11 mouse cellular contexts compared by ENCODE assay signal in the genomic region with DNA sequence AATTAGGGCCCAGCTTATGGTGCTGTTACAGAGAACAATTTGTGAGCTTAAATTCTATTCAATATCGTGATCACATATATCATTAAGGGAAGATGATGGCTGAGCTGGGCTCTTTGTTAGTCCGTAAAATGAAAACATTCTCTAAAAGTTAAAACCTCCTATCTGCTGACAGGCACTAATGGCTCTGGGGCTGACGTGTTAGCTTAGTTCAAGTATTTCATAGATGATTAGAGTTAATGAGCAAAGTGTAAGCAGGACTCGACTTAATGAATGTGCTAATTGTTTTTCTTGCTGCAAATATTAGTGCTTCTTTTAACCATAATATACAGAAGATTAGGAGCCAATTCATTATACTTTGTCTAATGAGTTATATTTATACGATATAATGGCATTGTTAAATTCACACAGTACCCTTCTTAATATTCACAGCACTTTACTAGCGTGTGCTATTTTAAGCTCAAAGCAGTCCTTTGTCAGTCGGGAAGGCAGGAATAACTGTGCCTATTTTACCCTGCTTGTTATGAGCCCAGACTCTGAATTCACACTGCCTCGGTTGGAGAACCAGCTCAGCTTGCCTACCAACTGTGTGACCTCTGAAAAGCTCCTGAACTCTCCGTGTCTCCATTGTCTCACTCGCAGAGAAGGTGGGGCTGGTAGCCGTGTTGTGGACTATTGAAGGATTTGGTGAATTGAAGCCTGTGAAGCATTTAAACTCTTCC. TPM values are rescaled to one million over a fixed set of nuclear protein-coding genes. Genes with fewer than 3 reads are reported as not detected.
DNase-seq lines count a peak whose midpoint lies in the region; ATAC-seq and TF ChIP-seq lines count a peak whose summit lies in the region.
"Had no signal": no experiment of that assay in that cellular context is flagged by ENCODE, and none has a peak within 500 bp of the region (broad histone marks: within the 10 kb centered on the region; RNA-seq: fewer than 3 reads in every experiment).

No protein-coding gene starts in this region.

- 0 out of 2 replicates have a peak overlapping the region, but pooled peaks have one; percentile 8 for H3K4me2 ChIP-seq in forebrain, embryonic 16.5 days (ENCODE audit: low read length)
- no peak overlapping the region for H3K4me2 ChIP-seq in hindbrain, embryonic 16.5 days (ENCODE audit: low read length)
- H3K4me2 ChIP-seq in neural tube, embryonic 13.5 days, result no peak overlapping the region
- H3K4me2 ChIP-seq in stomach, postnatal 0 days (replicated peaks; ENCODE audit: low read depth), result no peak overlapping the region

- WGBS in forebrain, embryonic 16.5 days, result 4% methylated on average over 11 of the region's 11 CpGs
- 19% methylated on average over 11 of the region's 11 CpGs for WGBS in hindbrain, embryonic 16.5 days
- 26% methylated on average over 11 of the region's 11 CpGs for WGBS in neural tube, embryonic 13.5 days
- 55% methylated on average over 11 of the region's 11 CpGs for WGBS in stomach, postnatal 0 days
- WGBS in cerebellum, adult 2 months, result 51% methylated on average over 11 of the region's 11 CpGs

- H3K9ac ChIP-seq in forebrain, embryonic 16.5 days (replicated peaks; ENCODE audit: low read depth, low read length), result no peak overlapping the region
- 0 out of 2 replicates have a peak overlapping the region, but pooled peaks have one; percentile 28 for H3K9ac ChIP-seq in hindbrain, embryonic 16.5 days (ENCODE audit: low read depth, low read length)
- H3K9ac ChIP-seq in neural tube, embryonic 13.5 days, result no peak overlapping the region
- H3K9ac ChIP-seq in stomach, postnatal 0 days (ENCODE audit: low read length), result no peak overlapping the region

- ATAC-seq in forebrain, embryonic 16.5 days, result peak; percentile 94
- ATAC-seq in hindbrain, embryonic 16.5 days, result peak; percentile 66; the same call in 1 of the 2 replicates
- peak; percentile 36; the same call in 1 of the 2 replicates for ATAC-seq in neural tube, embryonic 13.5 days (ENCODE audit: low read depth)
- ATAC-seq in stomach, postnatal 0 days (ENCODE audit: low FRiP score, low TSS enrichment), result no peak

- H3K4me3 ChIP-seq in forebrain, embryonic 16.5 days (replicated peaks; ENCODE audit: low read length), result no peak overlapping the region
- no peak overlapping the region for H3K4me3 ChIP-seq in hindbrain, embryonic 16.5 days (ENCODE audit: low read length)
- H3K4me3 ChIP-seq in neural tube, embryonic 13.5 days, result no peak overlapping the region
- H3K4me3 ChIP-seq in stomach, postnatal 0 days (ENCODE audit: low read depth, low read length), result no peak overlapping the region
- no peak overlapping the region for H3K4me3 ChIP-seq in cerebellum, adult 2 months (replicated peaks; ENCODE audit: insufficient read depth, low read depth, low read length)
- H3K4me3 ChIP-seq: erythroblast, embryonic 14.5 days had no signal

- peaks cover 16% of the 10 kb centered on the region for H3K4me1 ChIP-seq in forebrain, embryonic 16.5 days (replicated peaks; ENCODE audit: control insufficient read depth, insufficient read depth, low read length)
- peaks cover 15% of the 10 kb centered on the region for H3K4me1 ChIP-seq in hindbrain, embryonic 16.5 days (ENCODE audit: control insufficient read depth, insufficient read depth, low read depth, low read length)
- H3K4me1 ChIP-seq in neural tube, embryonic 13.5 days (replicated peaks), result peaks cover 22% of the 10 kb centered on the region
- H3K4me1 ChIP-seq in stomach, postnatal 0 days (replicated peaks; ENCODE audit: control insufficient read depth, insufficient read depth), result no peaks in the 10 kb centered on the region
- H3K4me1 ChIP-seq in cerebellum, adult 2 months (ENCODE audit: control insufficient read depth, insufficient read depth, low read length), result no peaks in the 10 kb centered on the region

- TF ChIP-seq CTCF in stomach, postnatal 0 days (IDR thresholded peaks at IDR 0.05; ENCODE audit: low read depth), result no peak
- no peak for TF ChIP-seq CTCF in cerebellum, adult 2 months (IDR thresholded peaks at IDR 0.05; ENCODE audit: borderline replicate concordance, insufficient read depth, low read depth, low read length)

- intact Hi-C loops in left cerebral cortex, postnatal 14 days (cut with DNase I), result no loop called here
- intact Hi-C loops in left cerebral cortex, postnatal 36 days (cut with DNase I), result no loop called here

- H3K9me3 ChIP-seq in forebrain, embryonic 16.5 days (ENCODE audit: control insufficient read depth, low read length), result no peaks in the 10 kb centered on the region
- no peaks in the 10 kb centered on the region for H3K9me3 ChIP-seq in hindbrain, embryonic 16.5 days (ENCODE audit: control insufficient read depth, low read length)
- no peaks in the 10 kb centered on the region for H3K9me3 ChIP-seq in neural tube, embryonic 13.5 days
- H3K9me3 ChIP-seq in stomach, postnatal 0 days (ENCODE audit: control insufficient read depth, low read length), result no peaks in the 10 kb centered on the region

- no peaks in the 10 kb centered on the region for H3K27me3 ChIP-seq in forebrain, embryonic 16.5 days (replicated peaks; ENCODE audit: control insufficient read depth, insufficient read depth, low read length)
- no peaks in the 10 kb centered on the region for H3K27me3 ChIP-seq in hindbrain, embryonic 16.5 days (replicated peaks; ENCODE audit: control insufficient read depth, insufficient read depth, low read length)
- H3K27me3 ChIP-seq in neural tube, embryonic 13.5 days, result no peaks in the 10 kb centered on the region
- no peaks in the 10 kb centered on the region for H3K27me3 ChIP-seq in stomach, postnatal 0 days (ENCODE audit: control insufficient read depth, insufficient read depth, low read length)
- no peaks in the 10 kb centered on the region for H3K27me3 ChIP-seq in cerebellum, adult 2 months (ENCODE audit: control insufficient read depth, insufficient read depth, low read length)

- no peaks in the 10 kb centered on the region for H3K36me3 ChIP-seq in forebrain, embryonic 16.5 days (ENCODE audit: control insufficient read depth, insufficient read depth)
- H3K36me3 ChIP-seq in hindbrain, embryonic 16.5 days (ENCODE audit: control insufficient read depth, insufficient read depth, low read length), result no peaks in the 10 kb centered on the region
- no peaks in the 10 kb centered on the region for H3K36me3 ChIP-seq in neural tube, embryonic 13.5 days
- H3K36me3 ChIP-seq in stomach, postnatal 0 days (ENCODE audit: control insufficient read depth, insufficient read depth, low read length), result no peaks in the 10 kb centered on the region

- TF ChIP-seq EP300 in stomach, postnatal 0 days (optimal IDR thresholded peaks at IDR 0.05), result no peak

- TF ChIP-seq POLR2A in cerebellum, adult 2 months (IDR thresholded peaks at IDR 0.05; ENCODE audit: borderline replicate concordance, insufficient read depth, low read length), result no peak

- H3K27ac ChIP-seq in forebrain, embryonic 16.5 days (ENCODE audit: low read length), result peak overlapping the region; percentile 81
- peak overlapping the region; percentile 63; the same call in 1 of the 2 replicates for H3K27ac ChIP-seq in hindbrain, embryonic 16.5 days (ENCODE audit: low read depth, low read length)
- H3K27ac ChIP-seq in neural tube, embryonic 13.5 days (replicated peaks), result peak overlapping the region; percentile 43; the same call in 1 of the 2 replicates
- no peak overlapping the region for H3K27ac ChIP-seq in stomach, postnatal 0 days (replicated peaks)
- H3K27ac ChIP-seq in cerebellum, adult 2 months (ENCODE audit: insufficient read depth, low read length), result no peak overlapping the region

- peak; percentile 31 to 35 for DNase-seq in left cerebral cortex, postnatal 14 days (ENCODE audit: low spot score in 2 of 2)
- no peak for DNase-seq in left cerebral cortex, postnatal 36 days (ENCODE audit: low spot score in 2 of 2)
- DNase-seq in stomach, postnatal 0 days (ENCODE audit: low spot score), result no peak
- DNase-seq in cerebellum, adult 2 months, result no peak
- no peak for DNase-seq in ovary, postnatal 14 days (ENCODE audit: low spot score)
- DNase-seq: adrenal gland, postnatal 25 days; thymus, postnatal 14 days had no signal

RNA-seq across cellular contexts. Expression of gene 4933402D24Rik, which starts 50.6 kb away (rescaled TPM):
- under 1 TPM; 0.26 to 0.32 TPM for total RNA-seq in left cerebral cortex, postnatal 14 days (2021)
- under 1 TPM; 0.23 to 0.25 TPM for total RNA-seq in left cerebral cortex, postnatal 36 days (2021)
- 0.22 and 0.38 TPM in 2 replicates for polyA plus RNA-seq in forebrain, embryonic 16.5 days (2015; fragmentation: Nextera tagmentation; extraction: Ambion mirVana)
- 0.11 and 0.43 TPM in 2 replicates for polyA plus RNA-seq in hindbrain, embryonic 16.5 days (2015; fragmentation: Nextera tagmentation; extraction: Ambion mirVana)
- polyA plus RNA-seq in neural tube, embryonic 13.5 days (2015; fragmentation: Nextera tagmentation; extraction: Ambion mirVana), result 0.14 TPM in 1 of 2 replicates, not detected in the other
- polyA plus RNA-seq in stomach, postnatal 0 days (2015; fragmentation: Nextera tagmentation; extraction: Ambion mirVana), result not detected in 2 replicates
- 0.13 TPM in 2 replicates for polyA plus RNA-seq in cerebellum, adult 2 months (2012; rRNA removed)
- total RNA-seq: adrenal gland, postnatal 25 days had no signal
- polyA plus RNA-seq: erythroblast, embryonic 14.5 days had no signal

Comparison
In these comparisons a context has a peak if more than half of its experiments do, and no peak if none do; other contexts are left out.
1. DNase-seq: peak in left cerebral cortex, postnatal 14 days (2 of 2); none in left cerebral cortex, postnatal 36 days (0 of 2), stomach, postnatal 0 days (single experiment), cerebellum, adult 2 months (0 of 2) and ovary, postnatal 14 days (single experiment).
2. H3K27ac ChIP-seq: peak in forebrain, embryonic 16.5 days (single experiment), hindbrain, embryonic 16.5 days (single experiment) and neural tube, embryonic 13.5 days (single experiment); none in stomach, postnatal 0 days (single experiment) and cerebellum, adult 2 months (single experiment).